Mouse (Mus musculus) cerebellum, adult 2 months (tissue): ENCODE data around the gene Ier5. TPM values are rescaled to one million over a fixed set of nuclear protein-coding genes. Genes with fewer than 3 reads are reported as not detected.
A peak's percentile ranks its signal among the peaks of the same experiment; 100 is the strongest.

ENCODE experiments used
- DNase-seq, 2 experiments: peaks; one replicate each; pipeline ENCODE4 v3.0.0; 2021
- H3K27ac ChIP-seq: fragments of 200-500 bp; 2 replicates; pipeline ENCODE4 v1.5.1; 2012; ENCODE audit warnings: low read length, control low read depth, inconsistent platforms; ENCODE audit not compliant: insufficient read depth
- H3K27me3 ChIP-seq: fragments of 200-500 bp; 2 replicates; pipeline ENCODE4 v1.6.1; 2012; ENCODE audit warnings: inconsistent platforms, mild to moderate bottlenecking, low read length, moderate library complexity; ENCODE audit not compliant: control insufficient read depth, insufficient read depth
- H3K4me1 ChIP-seq: fragments of 200-500 bp; 2 replicates; pipeline ENCODE4 v1.6.1; 2011; ENCODE audit warnings: low read length; ENCODE audit not compliant: control insufficient read depth, insufficient read depth
- H3K4me3 ChIP-seq: fragments of 200-500 bp; replicated peaks from 2 replicates; pipeline ENCODE3; 2011; ENCODE audit warnings: mild to moderate bottlenecking, low read depth, low read length, control low read depth; ENCODE audit not compliant: insufficient read depth
- CTCF ChIP-seq: fragments of 200-500 bp; IDR thresholded peaks from 2 replicates; pipeline ENCODE4 v1.5.1; 2011; ENCODE audit warnings: low read depth, mild to moderate bottlenecking, control low read depth, low read length, moderate library complexity, borderline replicate concordance; ENCODE audit not compliant: insufficient read depth
- POLR2A ChIP-seq: fragments of 200-500 bp; IDR thresholded peaks from 2 replicates; pipeline ENCODE4 v1.6.1; 2011; ENCODE audit warnings: low read length, control low read depth, borderline replicate concordance; ENCODE audit not compliant: insufficient read depth
- WGBS: fragments of 180-500 bp; shearing (Covaris S2); methylation state at CpG from one replicate; pipeline ENCODE4 v1.1.7; 2018; 5-methylcytosine and 5-hydroxymethylcytosine counted together
- polyA plus RNA-seq: library from polyadenylated mRNA; depleted of rRNA; stranded (reverse); fragments of >200 nt; gene quantifications from 2 replicates; pipeline ENCODE4 v1.2.3, GENCODE M21; 2012

Gene Ier5
- polyA plus RNA-seq, 1 experiment: 13.0 TPM

GRCm38 (mm10) chr1:155097354-155097753, 2.1 kb downstream of the Ier5 start:
- no peak overlapping the region for H3K4me3 ChIP-seq
- no peak for DNase-seq
- TF ChIP-seq CTCF: no peak
- no peak for TF ChIP-seq POLR2A
- no peaks in the 10 kb centered on the region for H3K27me3 ChIP-seq
- WGBS: 53% methylated on average over 6 of the region's 6 CpGs
- H3K4me1 ChIP-seq: peaks cover 10% of the 10 kb centered on the region
- no peak overlapping the region for H3K27ac ChIP-seq

GRCm38 (mm10) chr1:155096620-155097261, 2.7 kb downstream of the Ier5 start:
- no peaks in the 10 kb centered on the region for H3K27me3 ChIP-seq
- TF ChIP-seq CTCF (no peak), POLR2A (no peak)
- peaks cover 14% of the 10 kb centered on the region for H3K4me1 ChIP-seq
- no peak overlapping the region for H3K4me3 ChIP-seq
- 74% methylated on average over 4 of the region's 4 CpGs for WGBS
- DNase-seq: no peak
- H3K27ac ChIP-seq: no peak overlapping the region

- WGBS: 78% methylated on average over 9 of the region's 9 CpGs
- TF ChIP-seq POLR2A: no peak
- no peak for TF ChIP-seq CTCF
- no peak overlapping the region for H3K27ac ChIP-seq
- no peaks in the 10 kb centered on the region for H3K27me3 ChIP-seq
- H3K4me1 ChIP-seq: peaks cover 17% of the 10 kb centered on the region
- no peak overlapping the region for H3K4me3 ChIP-seq
- DNase-seq: no peak
Measured at GRCm38 (mm10) chr1:155093971-155094707, 5.3 kb downstream of the Ier5 start.

- no peaks in the 10 kb centered on the region for H3K27me3 ChIP-seq
- H3K4me1 ChIP-seq: peaks cover 17% of the 10 kb centered on the region
- H3K4me3 ChIP-seq: no peak overlapping the region
- DNase-seq: no peak
- TF ChIP-seq POLR2A: no peak
- TF ChIP-seq CTCF: no peak
- WGBS: 75% methylated on average over 4 of the region's 4 CpGs
- H3K27ac ChIP-seq: no peak overlapping the region
Measured at GRCm38 (mm10) chr1:155093145-155093791, 6.2 kb downstream of the Ier5 start.

GRCm38 (mm10) chr1:155091842-155092800, 7.3 kb downstream of the Ier5 start:
- Histone ChIP-seq H3K4me3 (no peak overlapping the region), H3K4me1 (peaks cover 17% of the 10 kb centered on the region), H3K27me3 (no peaks in the 10 kb centered on the region), H3K27ac (no peak overlapping the region)
- DNase-seq: peak; percentile 43 to 47
- 23% methylated on average over 14 of the region's 14 CpGs for WGBS
- TF ChIP-seq POLR2A (no peak), CTCF (no peak)

GRCm38 (mm10) chr1:155091374-155091841, 8.0 kb downstream of the Ier5 start:
- 72% methylated on average over 7 of the region's 7 CpGs for WGBS
- DNase-seq: no peak
- no peak overlapping the region for H3K4me3 ChIP-seq
- peaks cover 17% of the 10 kb centered on the region for H3K4me1 ChIP-seq
- H3K27ac ChIP-seq: no peak overlapping the region
- no peaks in the 10 kb centered on the region for H3K27me3 ChIP-seq
- TF ChIP-seq POLR2A (no peak), CTCF (no peak)

GRCm38 (mm10) chr1:155090736-155091135, 8.7 kb downstream of the Ier5 start:
- Histone ChIP-seq H3K4me3 (no peak overlapping the region), H3K27ac (no peak overlapping the region), H3K27me3 (no peaks in the 10 kb centered on the region), H3K4me1 (peaks cover 17% of the 10 kb centered on the region)
- DNase-seq: no peak
- no peak for TF ChIP-seq POLR2A
- TF ChIP-seq CTCF: no peak
- WGBS: 94% methylated on average over 1 of the region's 1 CpGs
